Mouse (Mus musculus) midbrain, embryonic 14.5 days (tissue): ENCODE measurements around the gene Cbr3. TPM values are rescaled to one million over a fixed set of nuclear protein-coding genes. Genes with fewer than 3 reads are reported as not detected.
A peak's percentile ranks its signal among the peaks of the same experiment; 100 is the strongest.
"Not testable (repeated sequence)": the region's sequence is repeated elsewhere in the genome, so short reads cannot be mapped to it uniquely, and the experiment has no call there.

ENCODE experiments used
- ATAC-seq: fragments of 200-750 bp; cut with Nextera tagmentation; 2 replicates; pipeline ENCODE4 v1.8.0; 2017; ENCODE audit warnings: moderate number of reproducible peaks, moderate library complexity; ENCODE audit not compliant: low FRiP score, low TSS enrichment
- DNase-seq: peaks from one replicate; pipeline ENCODE4 v3.0.0-alpha.2; 2015
- H3K27ac ChIP-seq: fragments of 300-500 bp; sonication (generic); replicated peaks from 2 replicates; pipeline ENCODE4 v1.5.1; 2014; ENCODE audit warnings: mild to moderate bottlenecking, low read depth, low read length, moderate library complexity
- H3K27me3 ChIP-seq: fragments of 300-500 bp; sonication (generic); 2 replicates; pipeline ENCODE4 v1.6.1; 2014; ENCODE audit warnings: low read length, control low read depth, mixed read lengths; ENCODE audit not compliant: control insufficient read depth, insufficient read depth
- H3K36me3 ChIP-seq: fragments of 300-500 bp; sonication (generic); 2 replicates; pipeline ENCODE4 v1.6.1; 2014; ENCODE audit warnings: low read length, control low read depth; ENCODE audit not compliant: control insufficient read depth, insufficient read depth
- H3K4me1 ChIP-seq: fragments of 300-500 bp; sonication (generic); 2 replicates; pipeline ENCODE4 v1.6.1; 2014; ENCODE audit warnings: mild to moderate bottlenecking, antibody characterized with exemption, low read length, control low read depth; ENCODE audit not compliant: control insufficient read depth, insufficient read depth
- H3K4me2 ChIP-seq: fragments of 300-500 bp; sonication (generic); 2 replicates; pipeline ENCODE4 v1.6.1; 2014; ENCODE audit warnings: mild to moderate bottlenecking, low read length, moderate library complexity
- H3K4me3 ChIP-seq: fragments of 300-500 bp; sonication (generic); replicated peaks from 2 replicates; pipeline ENCODE4 v1.5.1; 2014; ENCODE audit warnings: low read depth, low read length
- H3K9ac ChIP-seq: fragments of 300-500 bp; sonication (generic); replicated peaks from 2 replicates; pipeline ENCODE4 v1.6.1; 2014; ENCODE audit warnings: mild to moderate bottlenecking, low read length, moderate library complexity
- H3K9me3 ChIP-seq: fragments of 300-500 bp; sonication (generic); 2 replicates; pipeline ENCODE4 v1.6.1; 2016; ENCODE audit warnings: low read length, control low read depth, mixed read lengths; ENCODE audit not compliant: control insufficient read depth
- WGBS: fragments of 180-500 bp; shearing (Covaris S2); extraction: QIAGEN DNeasy Blood & Tissue Kit; methylation state at CpG from one replicate; pipeline ENCODE4 v1.1.7; 2014; 5-methylcytosine and 5-hydroxymethylcytosine counted together
- polyA plus RNA-seq: library from polyadenylated mRNA; unstranded; fragments of >200 nt; fragmentation: Nextera tagmentation; extraction: Ambion mirVana; gene quantifications from 2 replicates; pipeline ENCODE4 v1.2.1, GENCODE M21; 2014

Cbr3 gene
- polyA plus RNA-seq, 1 experiment from 2014 or later: 1.1 TPM

DNA sequence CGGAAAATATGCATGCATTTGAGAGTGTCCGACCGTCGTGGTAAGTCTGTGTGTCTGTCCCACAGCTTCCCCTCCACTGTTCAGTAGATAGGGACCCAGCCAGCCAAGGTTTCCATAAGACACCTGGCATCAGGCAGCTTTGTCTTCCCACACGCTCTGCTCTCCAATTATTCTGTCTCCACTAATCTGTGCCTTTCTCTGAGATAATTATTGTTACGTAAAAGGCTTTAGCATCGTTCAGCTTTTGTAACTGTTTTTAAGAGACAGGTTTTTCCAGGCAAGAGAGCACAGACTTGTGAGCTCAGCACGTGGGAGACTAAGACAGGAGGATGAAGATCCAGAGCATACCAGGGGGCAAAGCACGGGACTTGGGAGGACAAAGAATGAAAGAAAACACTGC, 3.9 kb upstream of the Cbr3 start:
- H3K4me1 ChIP-seq: peaks cover 4% of the 10 kb centered on the region; the same call in 1 of the 2 replicates
- no peaks in the 10 kb centered on the region for H3K9me3 ChIP-seq

DNA sequence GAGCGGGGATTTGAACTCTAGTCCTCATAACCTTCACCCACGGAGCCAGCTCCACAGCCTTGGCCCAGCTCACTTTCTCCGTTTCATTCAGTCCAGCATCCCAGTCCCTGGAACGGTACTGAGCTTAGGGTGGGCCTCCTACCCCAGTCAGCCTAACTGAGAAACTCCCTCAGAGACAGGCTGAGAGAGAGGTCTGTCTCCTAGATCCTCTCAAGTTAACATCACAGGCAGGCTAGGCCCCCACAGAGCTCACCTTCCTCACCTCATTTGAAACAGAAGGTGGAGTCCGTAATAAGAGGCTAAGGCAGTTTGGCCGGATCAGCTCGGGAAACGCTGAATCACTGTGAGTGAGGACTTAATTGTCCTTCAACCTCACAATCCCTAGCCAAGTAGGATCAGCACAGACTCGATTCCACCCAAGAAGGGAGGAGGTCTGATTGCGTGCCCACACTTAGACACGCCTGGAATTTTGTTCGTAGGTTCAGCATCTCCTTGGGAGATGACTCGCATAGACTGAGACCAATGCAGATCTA, 793 bp upstream of the Cbr3 start:
- Histone ChIP-seq H3K4me3 (peak overlapping the region; percentile 37; the same call in 1 of the 2 replicates), H3K9me3 (no peaks in the 10 kb centered on the region), H3K4me1 (peaks cover 4% of the 10 kb centered on the region; the same call in 1 of the 2 replicates), H3K4me2 (peak overlapping the region; percentile 64), H3K9ac (no peak overlapping the region), H3K36me3 (no peaks in the 10 kb centered on the region), H3K27me3 (peaks cover 44% of the 10 kb centered on the region), H3K27ac (no peak overlapping the region)
- WGBS: 25% methylated on average over 13 of the region's 13 CpGs
- peak; percentile 8 for DNase-seq
- ATAC-seq: no peak

More for the DNA sequence above, 3.9 kb upstream of the Cbr3 start:
- Histone ChIP-seq H3K27ac (no peak overlapping the region), H3K4me2 (no peak overlapping the region), H3K36me3 (no peaks in the 10 kb centered on the region), H3K27me3 (peaks cover 34% of the 10 kb centered on the region), H3K4me3 (no peak overlapping the region), H3K9ac (no peak overlapping the region)
- 47% methylated on average over 9 of the region's 9 CpGs for WGBS
- no peak for ATAC-seq
- no peak for DNase-seq

DNA sequence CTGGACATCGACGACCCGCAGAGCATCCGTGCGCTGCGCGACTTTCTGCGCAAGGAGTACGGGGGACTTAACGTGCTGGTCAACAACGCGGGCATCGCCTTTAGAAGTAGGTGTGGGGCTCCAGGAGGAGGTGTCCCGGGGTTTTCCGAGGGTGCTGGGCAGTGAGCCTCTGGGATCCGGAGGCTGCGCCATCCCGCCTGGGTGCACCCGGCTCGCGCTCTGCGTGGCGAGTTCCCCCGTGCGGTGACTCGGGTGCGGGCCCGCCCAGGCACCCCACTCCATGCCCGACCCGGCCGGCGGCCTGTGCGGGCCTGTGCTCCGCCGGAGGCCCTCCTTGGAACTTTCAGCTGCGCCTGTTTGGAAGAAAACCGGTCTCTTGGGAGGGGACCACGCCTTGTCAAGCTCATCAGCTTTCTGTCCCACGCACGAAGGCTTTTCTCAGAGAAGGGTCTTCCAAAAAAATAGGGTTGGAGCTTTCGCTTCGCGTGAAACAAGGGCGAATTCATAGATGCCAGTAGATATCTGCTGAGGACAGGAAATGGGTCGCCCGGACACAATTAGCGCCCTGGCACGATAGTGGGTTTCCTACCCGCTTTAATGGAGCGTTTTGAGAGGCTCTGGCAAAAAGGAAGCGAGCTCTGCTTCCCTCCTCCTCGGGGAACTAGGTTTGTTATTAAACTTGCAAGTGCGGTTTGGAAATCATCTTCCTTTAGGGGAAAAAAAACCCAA, 657 bp downstream of the Cbr3 start:
- DNase-seq (peak; percentile 36), ATAC-seq (no peak)
- peak overlapping the region; percentile 46 for H3K9ac ChIP-seq
- H3K4me3 ChIP-seq: peak overlapping the region; percentile 37
- under 1% methylated on average over 53 of the region's 53 CpGs for WGBS
- no peaks in the 10 kb centered on the region for H3K36me3 ChIP-seq
- H3K27ac ChIP-seq: no peak overlapping the region
- H3K27me3 ChIP-seq: peaks cover 44% of the 10 kb centered on the region
- H3K4me1 ChIP-seq: peaks cover 4% of the 10 kb centered on the region; the same call in 1 of the 2 replicates
- H3K9me3 ChIP-seq: no peaks in the 10 kb centered on the region
- peak overlapping the region; percentile 64 for H3K4me2 ChIP-seq

DNA sequence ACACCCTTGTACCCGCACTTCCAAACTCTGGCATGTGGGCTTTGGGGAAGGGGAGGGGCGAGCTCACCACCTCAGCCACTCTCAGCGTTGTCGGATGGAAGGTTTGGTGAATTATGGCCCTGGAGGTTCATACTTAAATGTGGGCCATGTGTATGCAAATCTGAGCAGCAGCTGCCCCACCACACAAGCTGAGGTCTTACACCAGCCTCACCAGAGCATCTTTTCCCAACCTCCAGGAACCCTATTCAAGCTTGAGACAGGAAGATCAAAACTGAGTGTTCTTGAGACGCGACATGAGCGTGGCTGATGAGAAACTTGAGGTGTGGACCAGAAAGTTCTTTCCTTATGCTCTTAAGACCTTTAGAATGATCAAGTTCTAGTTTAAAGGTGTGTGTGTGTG, 1.4 kb downstream of the Cbr3 start:
- H3K4me1 ChIP-seq: peaks cover 4% of the 10 kb centered on the region; the same call in 1 of the 2 replicates
- no peak overlapping the region for H3K27ac ChIP-seq
- ATAC-seq: no peak
- no peak overlapping the region for H3K4me2 ChIP-seq
- no peak overlapping the region for H3K9ac ChIP-seq
- 34% methylated on average over 7 of the region's 7 CpGs for WGBS
- no peaks in the 10 kb centered on the region for H3K9me3 ChIP-seq
- no peak overlapping the region for H3K4me3 ChIP-seq
- H3K36me3 ChIP-seq: no peaks in the 10 kb centered on the region
- no peak for DNase-seq
- H3K27me3 ChIP-seq: peaks cover 44% of the 10 kb centered on the region

DNA sequence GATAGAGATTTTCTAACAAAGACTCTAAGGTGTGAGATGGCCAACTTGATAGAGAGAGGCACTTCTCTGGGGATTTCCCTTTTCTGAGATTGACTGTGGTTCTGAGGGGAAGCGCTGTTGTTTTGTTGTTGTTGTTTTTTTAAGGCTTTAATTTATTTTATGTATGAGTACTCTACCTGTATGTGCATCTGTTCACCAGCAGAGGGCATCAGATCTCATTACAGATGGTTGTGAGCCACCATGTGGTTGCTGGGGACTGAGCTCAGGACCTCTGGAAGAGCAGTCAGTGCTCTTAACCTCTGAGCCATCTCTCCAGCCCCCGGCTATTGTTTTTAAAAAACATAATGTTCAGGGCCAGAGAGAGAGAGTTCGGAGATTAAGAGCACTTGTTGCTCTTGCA, 2.8 kb downstream of the Cbr3 start:
- not testable (repeated sequence) for DNase-seq, ATAC-seq, H3K4me1 ChIP-seq, H3K36me3 ChIP-seq, H3K9me3 ChIP-seq, H3K9ac ChIP-seq, H3K27ac ChIP-seq, H3K4me2 ChIP-seq, H3K4me3 ChIP-seq
- 94% methylated on average over 3 of the region's 3 CpGs for WGBS
- peaks cover 43% of the 10 kb centered on the region for H3K27me3 ChIP-seq

DNA sequence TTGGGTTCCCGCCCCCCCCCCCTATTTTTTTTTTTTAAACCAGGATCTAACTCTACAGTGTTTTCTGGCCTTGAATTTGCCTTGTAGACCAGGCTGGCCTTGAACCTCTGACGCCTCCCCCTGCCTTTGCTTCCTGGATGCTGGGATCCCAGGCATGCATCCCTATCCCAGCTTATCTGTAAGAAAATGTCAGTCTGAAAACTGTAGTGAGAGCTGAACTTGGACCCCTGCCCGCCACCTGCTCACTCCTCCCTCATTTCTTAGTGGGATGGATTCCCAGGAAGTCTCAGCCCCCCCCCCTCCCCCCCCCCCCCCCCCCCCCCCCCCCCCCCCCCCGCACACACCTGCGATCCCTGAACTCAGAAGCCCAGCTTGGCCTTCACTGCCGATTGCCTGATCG, 3.4 kb downstream of the Cbr3 start:
- Histone ChIP-seq H3K9ac (no peak overlapping the region), H3K36me3 (no peaks in the 10 kb centered on the region), H3K4me3 (no peak overlapping the region), H3K9me3 (no peaks in the 10 kb centered on the region), H3K27me3 (peaks cover 37% of the 10 kb centered on the region), H3K4me2 (no peak overlapping the region), H3K4me1 (peaks cover 4% of the 10 kb centered on the region; the same call in 1 of the 2 replicates), H3K27ac (no peak overlapping the region)
- no peak for DNase-seq
- WGBS: 81% methylated on average over 6 of the region's 7 CpGs
- no peak for ATAC-seq

DNA sequence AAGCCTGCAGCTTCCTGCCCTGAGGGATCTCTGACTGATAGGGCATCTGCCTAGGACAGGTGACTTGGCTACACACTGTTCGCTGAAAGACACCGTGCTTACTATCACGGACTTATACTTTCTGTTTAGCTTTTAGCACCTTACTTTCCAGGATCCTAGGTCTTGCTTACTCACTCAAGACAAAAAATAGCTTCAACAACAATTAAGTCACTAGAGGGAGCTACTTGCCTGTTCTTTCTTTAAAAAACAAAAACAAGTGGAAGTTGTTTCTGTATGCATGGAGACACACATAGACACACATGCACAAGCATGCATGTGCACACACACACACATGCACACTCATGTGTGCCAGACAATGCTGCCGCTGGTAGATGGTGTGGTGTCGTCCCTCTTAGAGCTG, 3.9 kb downstream of the Cbr3 start:
- H3K4me3 ChIP-seq: no peak overlapping the region
- peaks cover 4% of the 10 kb centered on the region; the same call in 1 of the 2 replicates for H3K4me1 ChIP-seq
- peaks cover 32% of the 10 kb centered on the region for H3K27me3 ChIP-seq
- no peaks in the 10 kb centered on the region for H3K9me3 ChIP-seq
- no peaks in the 10 kb centered on the region for H3K36me3 ChIP-seq
- WGBS: 46% methylated on average over 5 of the region's 5 CpGs
- ATAC-seq (no peak), DNase-seq (peak; percentile 67)
- no peak overlapping the region for H3K9ac ChIP-seq
- no peak overlapping the region for H3K27ac ChIP-seq
- H3K4me2 ChIP-seq: no peak overlapping the region

DNA sequence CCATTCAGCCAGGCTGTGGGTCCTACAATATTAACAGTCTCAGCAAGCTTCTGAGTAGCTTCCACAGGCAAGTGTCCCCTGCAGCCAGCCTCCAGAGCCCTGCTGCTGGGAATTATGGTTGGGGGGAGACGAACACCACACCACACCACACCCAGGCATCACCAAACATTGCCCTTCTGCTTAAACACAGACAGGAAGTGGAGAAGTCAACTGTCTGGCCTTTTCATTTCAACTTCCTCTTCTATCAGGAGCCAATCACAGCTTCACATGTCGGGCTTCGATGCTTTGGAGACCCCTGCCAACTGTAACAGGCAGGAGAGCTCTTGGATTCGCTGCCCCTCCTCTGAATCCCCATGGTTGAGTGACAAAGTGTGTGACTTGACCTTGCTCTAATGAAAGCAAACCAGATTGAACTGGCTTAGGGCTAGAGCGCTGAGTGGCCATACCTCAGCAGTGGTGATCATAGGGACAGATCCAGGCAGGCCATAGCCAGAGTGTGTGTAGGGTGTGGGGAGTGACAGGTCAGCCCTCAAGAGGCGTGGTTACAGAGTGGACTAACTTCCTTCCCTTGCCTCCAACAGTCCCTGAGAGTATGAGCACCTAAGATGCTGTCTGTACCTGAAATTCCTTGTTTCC, 8.3 kb downstream of the Cbr3 start:
- Histone ChIP-seq H3K9ac (no peak overlapping the region), H3K4me1 (no peaks in the 10 kb centered on the region), H3K27ac (no peak overlapping the region), H3K9me3 (no peaks in the 10 kb centered on the region), H3K36me3 (no peaks in the 10 kb centered on the region), H3K4me2 (no peak overlapping the region), H3K27me3 (no peaks in the 10 kb centered on the region), H3K4me3 (no peak overlapping the region)
- WGBS: 76% methylated on average over 6 of the region's 6 CpGs
- ATAC-seq (no peak), DNase-seq (no peak)
